Mouse (Mus musculus): ENCODE data around the gene Asb4. TPM values are rescaled to one million over a fixed set of nuclear protein-coding genes. Genes with fewer than 3 reads are reported as not detected.

The Asb4 gene
- polyA plus RNA-seq, 1 experiment, result 0.95 TPM

GRCm38 (mm10) chr6:5448396-5448795, 65.2 kb downstream of the Asb4 start:
- H3K27ac ChIP-seq (replicated peaks; ENCODE audit: low read depth, low read length), result no peak overlapping the region

DNA sequence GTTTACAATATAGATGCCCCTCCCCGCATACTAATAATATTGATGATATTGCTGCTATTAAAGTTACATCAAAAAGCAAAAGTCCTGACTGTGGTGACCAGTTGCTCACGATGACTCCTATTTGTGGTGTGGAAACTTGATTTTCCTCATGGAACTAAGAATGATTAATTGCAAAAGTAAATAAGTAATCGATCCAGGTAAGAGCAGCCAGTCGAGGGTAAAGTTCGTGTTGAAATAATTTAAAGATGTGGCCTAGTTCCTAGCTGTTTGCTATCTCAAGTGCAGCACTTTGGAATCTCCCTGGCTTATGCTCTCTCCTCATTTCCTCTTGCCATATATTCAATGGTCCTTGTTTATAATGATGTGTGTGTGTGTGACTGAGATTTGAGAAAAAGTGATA, 66.7 kb downstream of the Asb4 start:
- no peak overlapping the region for H3K27ac ChIP-seq (replicated peaks; ENCODE audit: low read depth, low read length)
- H3K4me1 ChIP-seq (ENCODE audit: control insufficient read depth, insufficient read depth, insufficient read length, low read length), result no peaks in the 10 kb centered on the region
- H3K4me3 ChIP-seq (ENCODE audit: insufficient read depth, low read depth, low read length), result no peak overlapping the region

More at GRCm38 (mm10) chr6:5448396-5448795, 65.2 kb downstream of the Asb4 start:
- Histone ChIP-seq H3K4me1 (ENCODE audit: control insufficient read depth, insufficient read depth, insufficient read length, low read length) (no peaks in the 10 kb centered on the region), H3K4me3 (ENCODE audit: insufficient read depth, low read depth, low read length) (no peak overlapping the region)

DNA sequence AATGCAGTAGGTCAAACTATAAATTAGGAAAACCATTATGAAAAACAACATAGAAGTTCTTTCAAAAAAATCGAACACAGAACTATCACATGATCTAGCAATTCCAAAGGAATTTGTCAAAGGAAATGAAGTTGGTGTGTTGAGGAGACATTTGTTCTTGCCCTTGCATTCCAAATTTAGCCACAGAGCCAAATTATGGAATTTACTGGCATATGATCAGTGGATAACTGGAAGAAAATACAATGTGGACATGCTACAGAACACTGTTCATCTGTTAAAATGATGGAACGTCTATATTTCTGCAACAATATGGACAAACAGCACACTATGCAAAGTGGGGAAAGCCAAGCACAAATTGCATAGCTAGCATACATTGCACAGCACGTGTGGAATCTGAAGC, 72.7 kb downstream of the Asb4 start:
- no peak overlapping the region for H3K27ac ChIP-seq (replicated peaks; ENCODE audit: low read depth, low read length)
- H3K4me3 ChIP-seq (ENCODE audit: insufficient read depth, low read depth, low read length), result no peak overlapping the region
- H3K4me1 ChIP-seq (ENCODE audit: control insufficient read depth, insufficient read depth, insufficient read length, low read length), result no peaks in the 10 kb centered on the region

DNA sequence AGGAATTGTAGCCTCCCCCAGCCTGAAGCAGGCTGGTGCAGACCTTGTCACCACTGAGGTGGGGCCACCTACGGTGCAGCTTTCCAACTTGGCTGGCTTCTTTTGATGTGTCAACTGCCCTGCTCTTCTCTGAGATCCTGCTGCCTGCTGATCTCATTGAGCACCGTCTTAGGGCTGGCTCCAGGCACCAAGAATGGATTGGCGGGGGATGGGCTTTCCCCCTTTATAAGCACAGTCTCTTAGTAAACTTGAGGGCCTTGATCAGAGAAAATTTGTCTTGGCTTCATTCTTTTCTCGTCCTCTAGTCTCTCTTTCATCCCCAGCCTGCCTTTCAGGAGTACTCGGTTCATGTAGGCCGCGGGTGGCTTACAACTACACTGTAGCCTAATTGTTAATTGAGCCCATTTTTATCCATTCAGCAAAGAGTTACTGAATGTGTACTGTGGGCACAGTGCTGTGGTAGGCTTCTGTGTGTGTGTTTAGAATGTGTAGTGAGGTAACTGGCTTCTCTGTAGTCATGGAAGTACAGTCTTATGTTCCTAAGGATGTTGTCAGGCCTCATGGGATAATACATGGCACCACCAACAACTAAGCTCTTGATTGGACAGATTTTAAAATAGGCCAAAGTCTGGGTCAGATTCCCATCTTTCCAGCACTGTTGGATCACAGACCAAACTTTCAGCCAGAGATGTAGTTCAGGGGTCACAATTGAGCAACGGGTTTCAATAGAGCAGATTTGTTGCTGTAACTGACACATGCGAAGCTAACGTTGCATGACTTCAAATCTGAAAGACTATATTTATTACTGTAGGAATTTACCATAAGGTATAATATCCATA, 87.5 kb downstream of the Asb4 start:
- no peak overlapping the region for H3K4me3 ChIP-seq (ENCODE audit: insufficient read depth, low read depth, low read length)
- no peaks in the 10 kb centered on the region for H3K4me1 ChIP-seq (ENCODE audit: control insufficient read depth, insufficient read depth, insufficient read length, low read length)
- peak overlapping the region; percentile 62 for H3K27ac ChIP-seq (replicated peaks; ENCODE audit: low read depth, low read length)

- no peak overlapping the region for H3K27ac ChIP-seq (replicated peaks; ENCODE audit: low read depth, low read length)
- H3K4me3 ChIP-seq (ENCODE audit: insufficient read depth, low read depth, low read length), result no peak overlapping the region
- H3K4me1 ChIP-seq (ENCODE audit: control insufficient read depth, insufficient read depth, insufficient read length, low read length), result no peaks in the 10 kb centered on the region
These were observed 89.5 kb downstream of the Asb4 start for GRCm38 (mm10) chr6:5472692-5473091.

GRCm38 (mm10) chr6:5474021-5474420, 90.8 kb downstream of the Asb4 start:
- no peak overlapping the region for H3K27ac ChIP-seq (replicated peaks; ENCODE audit: low read depth, low read length)
- no peaks in the 10 kb centered on the region for H3K4me1 ChIP-seq (ENCODE audit: control insufficient read depth, insufficient read depth, insufficient read length, low read length)

DNA sequence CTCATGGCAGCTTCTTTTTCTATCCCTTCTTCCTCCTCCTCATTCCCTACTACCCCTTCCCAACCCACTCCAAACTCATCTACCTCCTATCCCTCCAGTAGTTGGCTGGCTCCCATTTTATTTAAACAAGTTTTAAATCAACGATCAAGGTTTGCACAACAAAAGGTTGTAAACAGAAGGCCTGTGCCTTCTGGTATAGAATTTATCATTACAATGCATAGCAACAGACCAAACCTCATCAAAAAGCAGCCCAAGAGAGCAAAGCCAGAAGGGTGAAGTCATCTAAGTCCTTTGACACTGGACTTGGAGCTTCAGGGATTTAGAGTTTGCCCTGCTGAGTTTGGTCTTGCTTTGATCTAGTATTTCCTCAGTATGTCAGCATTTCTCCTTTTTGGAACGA, 97.9 kb downstream of the Asb4 start:
- no peak overlapping the region for H3K27ac ChIP-seq (replicated peaks; ENCODE audit: low read depth, low read length)
- H3K4me1 ChIP-seq (ENCODE audit: control insufficient read depth, insufficient read depth, insufficient read length, low read length), result no peaks in the 10 kb centered on the region
- H3K4me3 ChIP-seq (ENCODE audit: insufficient read depth, low read depth, low read length), result no peak overlapping the region

More at GRCm38 (mm10) chr6:5474021-5474420, 90.8 kb downstream of the Asb4 start:
- H3K4me3 ChIP-seq (ENCODE audit: insufficient read depth, low read depth, low read length), result no peak overlapping the region

DNA sequence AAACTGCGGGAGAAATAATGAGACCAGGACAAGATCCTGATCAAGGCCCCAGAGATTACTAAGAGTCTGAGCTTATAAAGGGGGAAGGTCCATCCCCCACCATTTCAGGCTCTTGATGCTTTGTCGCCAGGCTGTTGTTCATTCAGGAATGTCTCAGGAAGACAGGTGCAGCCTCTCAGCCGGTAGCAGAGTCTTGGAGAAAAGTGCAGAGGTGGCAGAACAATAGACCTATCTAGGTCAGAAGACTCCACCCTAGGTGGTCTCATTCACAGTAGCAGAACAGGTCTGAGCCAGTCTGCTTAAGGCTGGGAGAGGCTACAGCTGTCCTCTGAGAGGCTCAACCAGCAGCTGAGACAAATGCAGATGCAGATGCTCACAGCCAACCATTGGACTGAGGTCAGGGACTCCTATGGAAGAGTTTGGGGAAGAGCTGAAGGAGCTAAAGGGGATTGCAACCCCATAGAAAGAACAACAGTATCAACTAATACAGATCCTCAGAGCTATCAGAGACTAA, 99.1 kb downstream of the Asb4 start:
- H3K27ac ChIP-seq (replicated peaks; ENCODE audit: low read depth, low read length), result no peak overlapping the region
- H3K4me3 ChIP-seq (ENCODE audit: insufficient read depth, low read depth, low read length), result no peak overlapping the region
- no peaks in the 10 kb centered on the region for H3K4me1 ChIP-seq (ENCODE audit: control insufficient read depth, insufficient read depth, insufficient read length, low read length)

Other genes starting within 250 kb of the Asb4 start
- gene Pon1, start 189.4 kb upstream of the Asb4 start, polyA plus RNA-seq (2012; ENCODE audit: insufficient read depth, insufficient read length, missing spikeins), result 32.6 and 103 TPM in 2 replicates
- 174 and 203 TPM in 2 replicates for gene Pon3, start 127.1 kb upstream of the Asb4 start, polyA plus RNA-seq (2012; ENCODE audit: insufficient read depth, insufficient read length, missing spikeins)
- gene Pon2, start 84.9 kb upstream of the Asb4 start, polyA plus RNA-seq (2012; ENCODE audit: insufficient read depth, insufficient read length, missing spikeins), result 23.0 and 42.4 TPM in 2 replicates
- gene Pdk4, start 112.9 kb downstream of the Asb4 start, polyA plus RNA-seq (2012; ENCODE audit: insufficient read depth, insufficient read length, missing spikeins), result 587 and 1,614 TPM in 2 replicates

All from brown adipose tissue, adult 24 weeks (tissue).